Mouse (Mus musculus): Measurements from ENCODE around the gene AW209491. TPM values are rescaled to one million over a fixed set of nuclear protein-coding genes. Genes with fewer than 3 reads are reported as not detected.
A peak's percentile ranks its signal among the peaks of the same experiment; 100 is the strongest.

AW209491 gene
- 10 to 100 TPM; 11.2 to 13.9 TPM for total RNA-seq (2021)

- intact Hi-C loops (cut with DNase I): loop anchor here (2.0 kb wide), 1 partner anchor 17 kb away; the partner anchor contains the start of genes Mrpl32 and Psma2
- DNase-seq: peak; percentile 96 to 97
Measured at GRCm38 (mm10) chr13:14629726-14630641, at the start of gene AW209491. TSS of gene AW209491 (plus strand) at chr13:14630154.

DNA sequence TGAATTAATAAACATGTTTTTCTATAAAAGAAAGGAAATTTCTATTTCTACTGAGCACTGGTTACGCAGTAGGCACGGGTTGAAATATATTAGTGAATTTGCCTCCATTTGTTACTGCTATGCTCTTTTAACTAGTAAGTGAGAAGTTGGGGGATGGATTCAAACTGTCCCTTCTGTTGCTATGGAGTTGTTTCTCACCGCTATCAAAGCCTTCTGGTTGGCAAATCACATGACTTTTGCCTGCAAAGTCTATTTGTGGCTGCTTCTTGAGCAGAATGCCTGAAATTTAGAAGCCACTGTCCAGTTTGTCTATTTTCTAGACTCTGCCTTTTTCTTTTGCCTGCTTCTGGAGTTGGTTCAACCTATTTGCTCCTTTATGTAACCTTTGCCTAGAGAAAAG is 49.6 kb upstream of the AW209491 start:
- no peak for DNase-seq
- intact Hi-C loops (cut with DNase I): no loop called here

DNA sequence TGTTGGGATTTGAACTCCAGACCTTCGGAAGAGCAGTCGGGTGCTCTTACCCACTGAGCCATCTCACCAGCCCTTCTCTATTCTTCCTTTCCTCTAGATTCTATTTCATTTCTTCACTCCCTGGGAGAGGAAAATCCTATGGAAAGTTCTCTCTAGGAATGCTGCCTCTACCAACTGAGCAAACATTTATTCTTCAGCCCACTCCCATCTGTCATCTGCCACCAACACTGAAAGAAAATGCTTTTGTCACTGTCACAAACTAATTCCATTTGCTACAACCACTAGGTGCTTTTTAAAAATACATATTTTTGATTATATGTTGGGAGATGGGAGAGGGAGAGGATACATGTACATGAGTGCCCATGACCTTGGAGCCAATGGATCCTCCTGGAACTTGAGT is 27.2 kb upstream of the AW209491 start:
- intact Hi-C loops (cut with DNase I): no loop called here
- DNase-seq: no peak

- intact Hi-C loops (cut with DNase I): no loop called here
- DNase-seq: no peak
Measured at GRCm38 (mm10) chr13:14607616-14608015, 22.3 kb upstream of the AW209491 start.

DNA sequence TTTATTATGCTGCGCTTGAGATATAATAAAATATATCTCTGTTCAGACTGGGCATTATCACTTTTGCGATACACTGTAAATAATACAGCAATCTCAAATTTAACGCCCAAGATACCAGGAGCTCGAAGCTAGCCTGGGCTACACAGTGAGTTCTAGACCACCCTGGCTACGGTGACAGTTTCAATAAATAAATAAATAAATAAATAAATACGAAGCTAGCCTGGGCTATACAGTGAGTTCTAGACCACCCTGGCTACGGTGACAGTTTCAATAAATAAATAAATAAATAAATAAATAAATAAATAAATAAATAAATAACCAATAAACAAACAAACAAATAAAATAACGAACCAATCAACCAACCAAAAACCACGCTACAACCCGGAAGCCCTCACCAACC is 17.5 kb upstream of the AW209491 start:
- intact Hi-C loops (cut with DNase I): loop anchor here (2.0 to 10.0 kb wide), 2 partner anchors 18 to 658 kb away; partner anchors contain the start of genes AW209491 and B3galnt2
- no peak for DNase-seq

GRCm38 (mm10) chr13:14612926-14613529 is 16.9 kb upstream of the AW209491 start, which contains the start of the genes Mrpl32 and Psma2:
TSS of gene Mrpl32 (minus strand) at chr13:14613165.
TSS of gene Psma2 (plus strand) at chr13:14613240.
- peak; percentile 98 for DNase-seq
- intact Hi-C loops (cut with DNase I): loop anchor here (2.0 to 10.0 kb wide), 2 partner anchors 18 to 658 kb away; partner anchors contain the start of genes AW209491 and B3galnt2

DNA sequence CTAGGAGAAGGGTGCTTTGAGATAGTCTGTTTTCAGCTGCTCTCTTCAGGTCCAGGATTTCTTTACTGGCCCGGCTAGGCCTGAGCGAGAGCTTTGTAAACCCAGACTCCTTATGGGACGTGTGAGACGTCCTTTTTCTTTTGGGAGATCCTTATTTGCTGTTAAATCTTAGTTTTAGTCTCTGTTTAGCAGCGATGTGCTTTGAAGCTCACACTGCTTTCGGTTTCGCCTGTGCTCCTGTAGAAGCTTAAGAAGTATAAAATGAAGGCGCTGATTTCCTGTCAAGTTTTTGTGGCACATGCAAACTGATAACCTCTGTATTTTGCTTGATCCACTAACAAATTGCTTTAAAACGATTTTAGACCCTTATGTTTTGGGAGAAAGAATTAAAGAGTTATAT is 16.4 kb upstream of the AW209491 start:
- intact Hi-C loops (cut with DNase I): loop anchor here (2.0 to 10.0 kb wide), 2 partner anchors 17 to 659 kb away; partner anchors contain the start of genes AW209491 and B3galnt2

GRCm38 (mm10) chr13:14618724-14619123 is 11.2 kb upstream of the AW209491 start:
- peak; percentile 62 to 76 for DNase-seq
- intact Hi-C loops (cut with DNase I): loop anchor here (10.0 kb wide), 1 partner anchor 664 kb away; the partner anchor contains the start of gene B3galnt2

More for the DNA sequence above, 16.4 kb upstream of the AW209491 start:
- no peak for DNase-seq

DNA sequence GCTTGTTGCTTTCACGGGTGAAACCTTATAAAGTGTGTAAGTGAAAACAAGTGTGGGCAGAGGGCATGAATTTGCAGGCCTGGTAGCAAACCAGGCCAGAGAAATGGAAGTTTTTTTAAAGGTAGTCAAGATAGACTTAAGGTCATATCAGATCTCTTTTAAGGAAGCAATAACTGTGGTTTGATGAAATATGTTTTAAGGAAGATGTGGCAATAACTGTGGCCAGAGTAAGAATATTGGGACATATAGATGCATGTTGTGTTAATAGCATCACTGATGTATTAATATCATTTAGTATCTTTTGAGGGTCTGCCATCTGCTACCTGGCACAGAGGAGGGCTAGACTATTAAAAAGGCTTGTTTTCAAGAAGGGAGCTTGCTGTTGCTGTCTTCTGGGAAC is 10.0 kb downstream of the AW209491 start:
- intact Hi-C loops (cut with DNase I): no loop called here

GRCm38 (mm10) chr13:14649301-14649700 is 19.3 kb downstream of the AW209491 start:
- peak; percentile 17 to 63 for DNase-seq
- intact Hi-C loops (cut with DNase I): loop anchor here (1.0 kb wide), 1 partner anchor 1114 kb away; no protein-coding TSS in a partner anchor

More for the DNA sequence above, 10.0 kb downstream of the AW209491 start:
- no peak for DNase-seq

DNA sequence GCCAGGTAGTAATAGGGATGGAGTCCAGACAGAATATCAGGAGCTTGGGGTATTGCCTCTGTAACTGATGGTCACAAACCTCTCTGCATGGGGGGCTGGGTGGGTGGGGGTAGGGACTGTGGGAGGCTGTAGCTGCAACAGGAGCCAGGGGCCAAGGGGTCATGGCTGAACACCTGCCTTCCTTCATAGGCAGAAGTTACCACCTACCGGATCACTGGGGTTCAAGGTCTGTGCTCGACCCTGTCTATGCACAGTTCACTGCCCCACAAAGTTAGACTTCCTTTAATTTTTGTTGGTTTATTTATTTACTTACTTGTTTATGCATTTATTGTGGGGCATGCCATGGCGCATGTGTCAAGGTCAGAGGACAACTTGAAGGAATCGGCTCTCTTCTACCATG is 37.2 kb downstream of the AW209491 start:
- intact Hi-C loops (cut with DNase I): no loop called here
- no peak for DNase-seq

DNA sequence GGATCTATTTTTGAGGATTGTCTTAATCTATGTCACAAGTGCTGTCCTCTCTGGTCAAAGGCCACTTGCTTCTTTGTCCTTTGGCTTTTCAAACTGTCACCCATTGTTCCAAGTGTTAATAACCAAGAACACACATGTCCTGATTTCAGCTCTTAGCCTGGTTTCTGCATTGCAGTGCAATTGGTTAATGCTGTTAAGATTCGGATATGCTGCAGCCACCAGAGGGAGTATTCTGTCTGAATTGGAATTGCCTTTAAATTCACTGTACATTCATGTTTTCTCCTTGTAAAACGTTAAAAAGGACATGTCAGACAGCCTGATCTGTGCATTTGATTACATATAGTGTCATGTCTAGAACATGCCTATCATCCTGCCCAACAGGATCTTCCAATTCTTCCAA is 40.4 kb downstream of the AW209491 start:
- DNase-seq: peak; percentile 26 to 54
- intact Hi-C loops (cut with DNase I): loop anchor here (2.0 kb wide), 1 partner anchor 1092 kb away; no protein-coding TSS in a partner anchor

Other genes with a start within 250 kb of the AW209491 start
- 1 to 10 TPM in 1 of 2 experiments, under 1 TPM in 1; 0.97 to 1.1 TPM for gene Hecw1, start 106.9 kb upstream of the AW209491 start, total RNA-seq (2021)
- gene Mrpl32, start 17.0 kb upstream of the AW209491 start, total RNA-seq (2021): 10 to 100 TPM; 43.7 to 51.0 TPM
- 10 to 100 TPM; 58.0 to 61.5 TPM for gene Psma2, start 16.9 kb upstream of the AW209491 start, total RNA-seq (2021)

Measured in heart, postnatal 10 days (tissue).